Mouse (Mus musculus): ENCODE data around the gene Osbpl3. TPM values are rescaled to one million over a fixed set of nuclear protein-coding genes. Genes with fewer than 3 reads are reported as not detected.
"Not testable (repeated sequence)": the region's sequence is repeated elsewhere in the genome, so short reads cannot be mapped to it uniquely, and the experiment has no call there.

The Osbpl3 gene
- polyA plus RNA-seq, 1 experiment from 2014 or later, result 17.0 TPM

- H3K9me3 ChIP-seq (ENCODE audit: control insufficient read depth, low read length); H3K9ac ChIP-seq (ENCODE audit: low read depth, low read length); H3K4me2 ChIP-seq (replicated peaks; ENCODE audit: low read depth, low read length); H3K4me3 ChIP-seq (ENCODE audit: low read length); H3K4me1 ChIP-seq (ENCODE audit: control insufficient read depth, insufficient read depth, low read length); ATAC-seq (ENCODE audit: low FRiP score, low TSS enrichment); H3K27me3 ChIP-seq (ENCODE audit: control insufficient read depth, insufficient read depth, low read length); H3K36me3 ChIP-seq (ENCODE audit: control insufficient read depth, insufficient read depth, low read length); H3K27ac ChIP-seq (ENCODE audit: low read depth, low read length): not testable (repeated sequence)
- whole genome bisulfite sequencing, result 86% methylated on average over 4 of the region's 4 CpGs
Observed at GRCm38 (mm10) chr6:50438900-50439299, 17.1 kb downstream of the Osbpl3 start.

- H3K4me3 ChIP-seq (ENCODE audit: low read length), result no peak overlapping the region
- WGBS, result 94% methylated on average over 2 of the region's 2 CpGs
- no peaks in the 10 kb centered on the region for H3K9me3 ChIP-seq (ENCODE audit: control insufficient read depth, low read length)
- ATAC-seq (ENCODE audit: low FRiP score, low TSS enrichment), result no peak
- no peak overlapping the region for H3K27ac ChIP-seq (ENCODE audit: low read depth, low read length)
- no peak overlapping the region for H3K4me2 ChIP-seq (replicated peaks; ENCODE audit: low read depth, low read length)
- H3K4me1 ChIP-seq (ENCODE audit: control insufficient read depth, insufficient read depth, low read length), result no peaks in the 10 kb centered on the region
- no peaks in the 10 kb centered on the region for H3K27me3 ChIP-seq (ENCODE audit: control insufficient read depth, insufficient read depth, low read length)
- no peaks in the 10 kb centered on the region for H3K36me3 ChIP-seq (ENCODE audit: control insufficient read depth, insufficient read depth, low read length)
- no peak overlapping the region for H3K9ac ChIP-seq (ENCODE audit: low read depth, low read length)
Observed at GRCm38 (mm10) chr6:50437815-50438214, 18.2 kb downstream of the Osbpl3 start.

GRCm38 (mm10) chr6:50436661-50437060 is 19.3 kb downstream of the Osbpl3 start:
- H3K27me3 ChIP-seq (ENCODE audit: control insufficient read depth, insufficient read depth, low read length), result no peaks in the 10 kb centered on the region
- no peak overlapping the region for H3K4me2 ChIP-seq (replicated peaks; ENCODE audit: low read depth, low read length)
- no peak overlapping the region for H3K27ac ChIP-seq (ENCODE audit: low read depth, low read length)
- 74% methylated on average over 2 of the region's 2 CpGs for WGBS
- no peaks in the 10 kb centered on the region for H3K36me3 ChIP-seq (ENCODE audit: control insufficient read depth, insufficient read depth, low read length)
- no peaks in the 10 kb centered on the region for H3K4me1 ChIP-seq (ENCODE audit: control insufficient read depth, insufficient read depth, low read length)
- H3K9me3 ChIP-seq (ENCODE audit: control insufficient read depth, low read length), result no peaks in the 10 kb centered on the region
- no peak overlapping the region for H3K9ac ChIP-seq (ENCODE audit: low read depth, low read length)
- no peak overlapping the region for H3K4me3 ChIP-seq (ENCODE audit: low read length)
- no peak for ATAC-seq (ENCODE audit: low FRiP score, low TSS enrichment)

- Histone ChIP-seq H3K4me2 (replicated peaks; ENCODE audit: low read depth, low read length) (no peak overlapping the region), H3K4me1 (ENCODE audit: control insufficient read depth, insufficient read depth, low read length) (no peaks in the 10 kb centered on the region), H3K27me3 (ENCODE audit: control insufficient read depth, insufficient read depth, low read length) (no peaks in the 10 kb centered on the region), H3K9ac (ENCODE audit: low read depth, low read length) (no peak overlapping the region), H3K9me3 (ENCODE audit: control insufficient read depth, low read length) (no peaks in the 10 kb centered on the region), H3K36me3 (ENCODE audit: control insufficient read depth, insufficient read depth, low read length) (no peaks in the 10 kb centered on the region), H3K4me3 (ENCODE audit: low read length) (no peak overlapping the region), H3K27ac (ENCODE audit: low read depth, low read length) (no peak overlapping the region)
- no peak for ATAC-seq (ENCODE audit: low FRiP score, low TSS enrichment)
- WGBS, result 78% methylated on average over 5 of the region's 5 CpGs
Observed at GRCm38 (mm10) chr6:50432491-50432890, 23.5 kb downstream of the Osbpl3 start.

GRCm38 (mm10) chr6:50429299-50429698 is 26.7 kb downstream of the Osbpl3 start:
- H3K9me3 ChIP-seq (ENCODE audit: control insufficient read depth, low read length), result no peaks in the 10 kb centered on the region
- H3K9ac ChIP-seq (ENCODE audit: low read depth, low read length), result no peak overlapping the region
- no peaks in the 10 kb centered on the region for H3K27me3 ChIP-seq (ENCODE audit: control insufficient read depth, insufficient read depth, low read length)
- no peak overlapping the region for H3K4me2 ChIP-seq (replicated peaks; ENCODE audit: low read depth, low read length)
- H3K36me3 ChIP-seq (ENCODE audit: control insufficient read depth, insufficient read depth, low read length), result no peaks in the 10 kb centered on the region
- no peak for ATAC-seq (ENCODE audit: low FRiP score, low TSS enrichment)
- WGBS, result 91% methylated on average over 7 of the region's 7 CpGs
- H3K4me3 ChIP-seq (ENCODE audit: low read length), result no peak overlapping the region
- H3K27ac ChIP-seq (ENCODE audit: low read depth, low read length), result no peak overlapping the region
- no peaks in the 10 kb centered on the region for H3K4me1 ChIP-seq (ENCODE audit: control insufficient read depth, insufficient read depth, low read length)

GRCm38 (mm10) chr6:50427051-50427732 is 28.8 kb downstream of the Osbpl3 start:
- Histone ChIP-seq H3K36me3 (ENCODE audit: control insufficient read depth, insufficient read depth, low read length) (no peaks in the 10 kb centered on the region), H3K4me3 (ENCODE audit: low read length) (no peak overlapping the region), H3K27ac (ENCODE audit: low read depth, low read length) (no peak overlapping the region), H3K9me3 (ENCODE audit: control insufficient read depth, low read length) (no peaks in the 10 kb centered on the region), H3K4me2 (replicated peaks; ENCODE audit: low read depth, low read length) (no peak overlapping the region), H3K9ac (ENCODE audit: low read depth, low read length) (no peak overlapping the region), H3K4me1 (ENCODE audit: control insufficient read depth, insufficient read depth, low read length) (no peaks in the 10 kb centered on the region), H3K27me3 (ENCODE audit: control insufficient read depth, insufficient read depth, low read length) (no peaks in the 10 kb centered on the region)
- 88% methylated on average over 11 of the region's 11 CpGs for WGBS
- no peak for ATAC-seq (ENCODE audit: low FRiP score, low TSS enrichment)

- Histone ChIP-seq H3K4me1 (ENCODE audit: control insufficient read depth, insufficient read depth, low read length) (no peaks in the 10 kb centered on the region), H3K27me3 (ENCODE audit: control insufficient read depth, insufficient read depth, low read length) (no peaks in the 10 kb centered on the region), H3K9me3 (ENCODE audit: control insufficient read depth, low read length) (no peaks in the 10 kb centered on the region), H3K27ac (ENCODE audit: low read depth, low read length) (no peak overlapping the region), H3K4me3 (ENCODE audit: low read length) (no peak overlapping the region), H3K4me2 (replicated peaks; ENCODE audit: low read depth, low read length) (no peak overlapping the region), H3K36me3 (ENCODE audit: control insufficient read depth, insufficient read depth, low read length) (no peaks in the 10 kb centered on the region), H3K9ac (ENCODE audit: low read depth, low read length) (no peak overlapping the region)
- WGBS, result 90% methylated on average over 4 of the region's 4 CpGs
- ATAC-seq (ENCODE audit: low FRiP score, low TSS enrichment), result no peak
Observed at GRCm38 (mm10) chr6:50426571-50426970, 29.4 kb downstream of the Osbpl3 start.

- no peak overlapping the region for H3K9ac ChIP-seq (ENCODE audit: low read depth, low read length)
- no peak overlapping the region for H3K4me3 ChIP-seq (ENCODE audit: low read length)
- no peak for ATAC-seq (ENCODE audit: low FRiP score, low TSS enrichment)
- no peaks in the 10 kb centered on the region for H3K9me3 ChIP-seq (ENCODE audit: control insufficient read depth, low read length)
- 91% methylated on average over 4 of the region's 4 CpGs for WGBS
- no peak overlapping the region for H3K27ac ChIP-seq (ENCODE audit: low read depth, low read length)
- no peaks in the 10 kb centered on the region for H3K36me3 ChIP-seq (ENCODE audit: control insufficient read depth, insufficient read depth, low read length)
- H3K4me2 ChIP-seq (replicated peaks; ENCODE audit: low read depth, low read length), result no peak overlapping the region
- H3K4me1 ChIP-seq (ENCODE audit: control insufficient read depth, insufficient read depth, low read length), result peaks cover 17% of the 10 kb centered on the region
- no peaks in the 10 kb centered on the region for H3K27me3 ChIP-seq (ENCODE audit: control insufficient read depth, insufficient read depth, low read length)
Observed at GRCm38 (mm10) chr6:50424271-50424670, 31.7 kb downstream of the Osbpl3 start.

GRCm38 (mm10) chr6:50420413-50420812 is 35.6 kb downstream of the Osbpl3 start:
- Histone ChIP-seq H3K27ac (ENCODE audit: low read depth, low read length) (peak overlapping the region; percentile 90), H3K4me2 (replicated peaks; ENCODE audit: low read depth, low read length) (0 out of 2 replicates have a peak overlapping the region, but pooled peaks have one; percentile 4), H3K4me3 (ENCODE audit: low read length) (no peak overlapping the region), H3K9ac (ENCODE audit: low read depth, low read length) (no peak overlapping the region), H3K4me1 (ENCODE audit: control insufficient read depth, insufficient read depth, low read length) (peaks cover 22% of the 10 kb centered on the region), H3K27me3 (ENCODE audit: control insufficient read depth, insufficient read depth, low read length) (no peaks in the 10 kb centered on the region), H3K36me3 (ENCODE audit: control insufficient read depth, insufficient read depth, low read length) (no peaks in the 10 kb centered on the region), H3K9me3 (ENCODE audit: control insufficient read depth, low read length) (no peaks in the 10 kb centered on the region)
- ATAC-seq (ENCODE audit: low FRiP score, low TSS enrichment), result peak; percentile 43; the same call in 1 of the 2 replicates
- 59% methylated on average over 2 of the region's 2 CpGs for WGBS

All from kidney, embryonic 14.5 days (tissue).